Mouse (Mus musculus): ENCODE measurements around the gene Hsd17b13. TPM values are rescaled to one million over a fixed set of nuclear protein-coding genes. Genes with fewer than 3 reads are reported as not detected.

The Hsd17b13 gene
- polyA plus RNA-seq, 1 experiment = not detected

GRCm38 (mm10) chr5:104010261-104010660, 33.1 kb upstream of the Hsd17b13 start:
- TF ChIP-seq CTCF (IDR thresholded peaks at IDR 0.05; ENCODE audit: insufficient read depth, low read depth, low read length) = no peak
- H3K27ac ChIP-seq (ENCODE audit: insufficient read depth, low read depth, low read length) = no peak overlapping the region
- H3K4me1 ChIP-seq (ENCODE audit: control insufficient read depth, insufficient read depth, low read length) = peaks cover 2% of the 10 kb centered on the region; the same call in 1 of the 2 replicates
- 92% methylated on average over 7 of the region's 7 CpGs for WGBS
- H3K4me3 ChIP-seq (ENCODE audit: insufficient read depth, low read depth, low read length) = no peak overlapping the region

- TF ChIP-seq POLR2A (IDR thresholded peaks at IDR 0.05; ENCODE audit: insufficient read depth, low read depth, low read length) (no peak), CTCF (IDR thresholded peaks at IDR 0.05; ENCODE audit: insufficient read depth, low read depth, low read length) (no peak)
- H3K4me3 ChIP-seq (ENCODE audit: insufficient read depth, low read depth, low read length) = no peak overlapping the region
- 97% methylated on average over 3 of the region's 3 CpGs for WGBS
- H3K4me1 ChIP-seq (ENCODE audit: control insufficient read depth, insufficient read depth, low read length) = peaks cover 2% of the 10 kb centered on the region; the same call in 1 of the 2 replicates
- no peak overlapping the region for H3K27ac ChIP-seq (ENCODE audit: insufficient read depth, low read depth, low read length)
Measured at GRCm38 (mm10) chr5:104009421-104009820, 32.2 kb upstream of the Hsd17b13 start.

GRCm38 (mm10) chr5:104007801-104008200, 30.6 kb upstream of the Hsd17b13 start:
- 74% methylated on average over 5 of the region's 5 CpGs for WGBS
- no peak for TF ChIP-seq POLR2A (IDR thresholded peaks at IDR 0.05; ENCODE audit: insufficient read depth, low read depth, low read length)
- no peak for TF ChIP-seq CTCF (IDR thresholded peaks at IDR 0.05; ENCODE audit: insufficient read depth, low read depth, low read length)
- H3K27ac ChIP-seq (ENCODE audit: insufficient read depth, low read depth, low read length) = no peak overlapping the region
- peaks cover 5% of the 10 kb centered on the region; the same call in 1 of the 2 replicates for H3K4me1 ChIP-seq (ENCODE audit: control insufficient read depth, insufficient read depth, low read length)
- no peak overlapping the region for H3K4me3 ChIP-seq (ENCODE audit: insufficient read depth, low read depth, low read length)

GRCm38 (mm10) chr5:104006811-104007210, 29.6 kb upstream of the Hsd17b13 start:
- 50% methylated on average over 3 of the region's 3 CpGs for whole genome bisulfite sequencing

GRCm38 (mm10) chr5:104003955-104004354, 26.7 kb upstream of the Hsd17b13 start:
- TF ChIP-seq POLR2A (IDR thresholded peaks at IDR 0.05; ENCODE audit: insufficient read depth, low read depth, low read length) (no peak), CTCF (IDR thresholded peaks at IDR 0.05; ENCODE audit: insufficient read depth, low read depth, low read length) (no peak)
- Histone ChIP-seq H3K27ac (ENCODE audit: insufficient read depth, low read depth, low read length) (no peak overlapping the region), H3K4me3 (ENCODE audit: insufficient read depth, low read depth, low read length) (no peak overlapping the region), H3K4me1 (ENCODE audit: control insufficient read depth, insufficient read depth, low read length) (peaks cover 5% of the 10 kb centered on the region; the same call in 1 of the 2 replicates)
- WGBS = 93% methylated on average over 2 of the region's 2 CpGs

More at GRCm38 (mm10) chr5:104006811-104007210, 29.6 kb upstream of the Hsd17b13 start:
- TF ChIP-seq CTCF (IDR thresholded peaks at IDR 0.05; ENCODE audit: insufficient read depth, low read depth, low read length) (no peak), POLR2A (IDR thresholded peaks at IDR 0.05; ENCODE audit: insufficient read depth, low read depth, low read length) (no peak)
- H3K4me3 ChIP-seq (ENCODE audit: insufficient read depth, low read depth, low read length) = no peak overlapping the region
- no peak overlapping the region for H3K27ac ChIP-seq (ENCODE audit: insufficient read depth, low read depth, low read length)
- peaks cover 5% of the 10 kb centered on the region; the same call in 1 of the 2 replicates for H3K4me1 ChIP-seq (ENCODE audit: control insufficient read depth, insufficient read depth, low read length)

- H3K4me3 ChIP-seq (ENCODE audit: insufficient read depth, low read depth, low read length) = no peak overlapping the region
- no peak overlapping the region for H3K27ac ChIP-seq (ENCODE audit: insufficient read depth, low read depth, low read length)
- no peak for TF ChIP-seq CTCF (IDR thresholded peaks at IDR 0.05; ENCODE audit: insufficient read depth, low read depth, low read length)
- no peak for TF ChIP-seq POLR2A (IDR thresholded peaks at IDR 0.05; ENCODE audit: insufficient read depth, low read depth, low read length)
- H3K4me1 ChIP-seq (ENCODE audit: control insufficient read depth, insufficient read depth, low read length) = peaks cover 5% of the 10 kb centered on the region; the same call in 1 of the 2 replicates
- 67% methylated on average over 15 of the region's 15 CpGs for WGBS
Measured at GRCm38 (mm10) chr5:104003256-104003931, 26.2 kb upstream of the Hsd17b13 start.

- no peak for TF ChIP-seq POLR2A (IDR thresholded peaks at IDR 0.05; ENCODE audit: insufficient read depth, low read depth, low read length)
- TF ChIP-seq CTCF (IDR thresholded peaks at IDR 0.05; ENCODE audit: insufficient read depth, low read depth, low read length) = no peak
- 65% methylated on average over 18 of the region's 18 CpGs for WGBS
- no peak overlapping the region for H3K4me3 ChIP-seq (ENCODE audit: insufficient read depth, low read depth, low read length)
- H3K4me1 ChIP-seq (ENCODE audit: control insufficient read depth, insufficient read depth, low read length) = peaks cover 5% of the 10 kb centered on the region; the same call in 1 of the 2 replicates
- H3K27ac ChIP-seq (ENCODE audit: insufficient read depth, low read depth, low read length) = no peak overlapping the region
Measured at GRCm38 (mm10) chr5:104002549-104003255, 25.5 kb upstream of the Hsd17b13 start.

- Histone ChIP-seq H3K4me1 (ENCODE audit: control insufficient read depth, insufficient read depth, low read length) (0 out of 2 replicates have a peak, but pooled peaks cover 3% of the 10 kb centered on the region), H3K4me3 (ENCODE audit: insufficient read depth, low read depth, low read length) (no peak overlapping the region), H3K27ac (ENCODE audit: insufficient read depth, low read depth, low read length) (no peak overlapping the region)
- TF ChIP-seq POLR2A (IDR thresholded peaks at IDR 0.05; ENCODE audit: insufficient read depth, low read depth, low read length) (no peak), CTCF (IDR thresholded peaks at IDR 0.05; ENCODE audit: insufficient read depth, low read depth, low read length) (no peak)
- 5% methylated on average over 5 of the region's 5 CpGs for whole genome bisulfite sequencing
Measured at GRCm38 (mm10) chr5:103999738-104000137, 22.5 kb upstream of the Hsd17b13 start.

- WGBS = 31% methylated on average over 5 of the region's 5 CpGs
- Histone ChIP-seq H3K4me1 (ENCODE audit: control insufficient read depth, insufficient read depth, low read length) (0 out of 2 replicates have a peak, but pooled peaks cover 3% of the 10 kb centered on the region), H3K4me3 (ENCODE audit: insufficient read depth, low read depth, low read length) (no peak overlapping the region), H3K27ac (ENCODE audit: insufficient read depth, low read depth, low read length) (0 out of 2 replicates have a peak overlapping the region, but pooled peaks have one; percentile 41)
- TF ChIP-seq CTCF (IDR thresholded peaks at IDR 0.05; ENCODE audit: insufficient read depth, low read depth, low read length) (no peak), POLR2A (IDR thresholded peaks at IDR 0.05; ENCODE audit: insufficient read depth, low read depth, low read length) (no peak)
Measured at GRCm38 (mm10) chr5:103998739-103999138, 21.5 kb upstream of the Hsd17b13 start.
